Mouse (Mus musculus) stomach, embryonic 14.5 days (tissue): ENCODE measurements around the gene Zbtb48. TPM values are rescaled to one million over a fixed set of nuclear protein-coding genes. Genes with fewer than 3 reads are reported as not detected.

Source experiments
- polyA plus RNA-seq: library from polyadenylated mRNA; unstranded; fragments of >200 nt; fragmentation: Nextera tagmentation; extraction: Ambion mirVana; gene quantifications from 2 replicates; pipeline ENCODE4 v1.2.1, GENCODE M21; 2014

Gene Zbtb48
- polyA plus RNA-seq, 1 experiment from 2014 or later, result 21.8 TPM

Other genes starting within 250 kb of the Zbtb48 start
- 86.8 and 106 TPM in 2 replicates for gene Camta1, start 165.8 kb downstream of the Zbtb48 start, polyA plus RNA-seq
- 59.9 and 62.6 TPM in 2 replicates for gene Dnajc11, start 94.0 kb downstream of the Zbtb48 start, polyA plus RNA-seq
- 35.6 and 38.2 TPM in 2 replicates for gene Thap3, start 38.7 kb downstream of the Zbtb48 start, polyA plus RNA-seq
- gene Phf13, start 31.4 kb downstream of the Zbtb48 start, polyA plus RNA-seq, result 22.7 and 22.8 TPM in 2 replicates
- gene Klhl21, start 18.9 kb downstream of the Zbtb48 start, polyA plus RNA-seq, result 5.8 and 7.3 TPM in 2 replicates
- gene Tas1r1, start 10.9 kb upstream of the Zbtb48 start, polyA plus RNA-seq, result 0.30 and 0.34 TPM in 2 replicates
- gene Nol9, start 11.7 kb upstream of the Zbtb48 start, polyA plus RNA-seq, result 29.5 and 30.0 TPM in 2 replicates
- 10.4 and 11.5 TPM in 2 replicates for gene Plekhg5, start 44.8 kb upstream of the Zbtb48 start, polyA plus RNA-seq
- gene Tnfrsf25, start 88.3 kb upstream of the Zbtb48 start, polyA plus RNA-seq, result 0.67 and 0.91 TPM in 2 replicates
- 10.5 and 10.9 TPM in 2 replicates for gene Espn, start 124.7 kb upstream of the Zbtb48 start, polyA plus RNA-seq
- gene Hes2, start 131.2 kb upstream of the Zbtb48 start, polyA plus RNA-seq, result 0.29 and 0.55 TPM in 2 replicates
- 71.4 and 72.4 TPM in 2 replicates for gene Acot7, start 150.5 kb upstream of the Zbtb48 start, polyA plus RNA-seq
- gene Gpr153, start 246.6 kb upstream of the Zbtb48 start, polyA plus RNA-seq, result 14.2 and 19.1 TPM in 2 replicates